Mouse (Mus musculus): ENCODE data around the gene Spdl1. TPM values are rescaled to one million over a fixed set of nuclear protein-coding genes. Genes with fewer than 3 reads are reported as not detected.
"Not testable (repeated sequence)": the region's sequence is repeated elsewhere in the genome, so short reads cannot be mapped to it uniquely, and the experiment has no call there.

Gene Spdl1
- total RNA-seq, 2 experiments from 2014 or later, result 2.6 to 3.5 TPM

DNA sequence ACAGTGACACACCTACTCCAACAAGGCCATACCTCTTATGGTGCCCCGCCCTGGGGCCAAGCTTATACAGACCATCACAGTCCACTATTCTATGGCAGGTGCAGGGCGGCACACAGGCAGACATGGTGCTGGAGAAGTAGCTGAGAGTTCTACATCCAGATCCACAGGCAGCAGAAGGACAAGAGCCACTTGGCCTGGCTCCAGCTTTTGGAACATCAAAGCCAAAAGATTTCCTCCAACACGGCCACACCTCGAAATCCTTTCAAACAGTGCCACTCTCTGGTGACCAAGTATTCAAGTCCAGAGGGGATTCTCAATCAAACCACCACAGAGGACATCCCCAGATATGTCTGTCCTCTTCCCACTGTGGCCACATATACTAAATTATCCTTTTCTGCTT lies 28.4 kb downstream of the Spdl1 start:
- not testable (repeated sequence) for DNase-seq

DNA sequence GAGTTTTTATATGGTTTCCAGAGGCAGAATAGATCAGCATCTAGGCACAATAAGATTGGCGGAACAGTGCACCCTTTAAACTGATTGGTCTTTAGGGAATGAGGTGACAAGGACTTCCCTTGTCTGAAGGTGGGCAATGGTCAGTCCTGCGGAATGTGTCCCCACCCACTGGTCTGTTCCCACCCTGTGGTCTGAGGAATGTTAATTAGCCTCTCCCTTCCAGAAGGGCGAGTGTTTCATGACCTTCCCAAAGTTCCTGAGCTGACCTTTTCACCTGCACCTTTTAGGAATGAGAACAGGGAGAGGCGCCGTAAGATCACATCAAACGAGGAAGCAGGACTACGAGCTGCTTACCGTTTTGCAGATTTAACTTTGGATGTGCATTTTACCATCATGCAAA lies 35.4 kb downstream of the Spdl1 start:
- DNase-seq, result not testable (repeated sequence)

DNA sequence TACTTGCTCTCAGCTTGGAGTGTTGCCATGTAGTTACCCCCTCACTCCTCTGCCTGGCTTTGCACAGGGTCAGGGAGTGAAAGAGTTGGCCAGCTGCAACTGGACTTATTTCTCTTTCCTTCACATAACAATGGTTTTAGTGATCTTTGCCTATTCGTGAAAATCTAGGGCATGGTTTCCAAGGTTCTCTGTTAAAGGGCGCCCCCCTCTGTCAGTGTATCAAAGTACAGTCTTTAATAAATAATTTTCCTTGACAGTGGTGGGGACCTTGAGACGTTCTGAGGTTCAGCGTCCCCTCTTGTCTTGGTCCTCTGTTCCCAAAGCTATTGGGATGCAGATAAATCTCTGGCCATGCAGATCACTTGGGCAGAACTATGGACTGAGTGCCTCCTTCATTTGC lies 37.3 kb downstream of the Spdl1 start:
- DNase-seq, result peak; percentile 4

DNA sequence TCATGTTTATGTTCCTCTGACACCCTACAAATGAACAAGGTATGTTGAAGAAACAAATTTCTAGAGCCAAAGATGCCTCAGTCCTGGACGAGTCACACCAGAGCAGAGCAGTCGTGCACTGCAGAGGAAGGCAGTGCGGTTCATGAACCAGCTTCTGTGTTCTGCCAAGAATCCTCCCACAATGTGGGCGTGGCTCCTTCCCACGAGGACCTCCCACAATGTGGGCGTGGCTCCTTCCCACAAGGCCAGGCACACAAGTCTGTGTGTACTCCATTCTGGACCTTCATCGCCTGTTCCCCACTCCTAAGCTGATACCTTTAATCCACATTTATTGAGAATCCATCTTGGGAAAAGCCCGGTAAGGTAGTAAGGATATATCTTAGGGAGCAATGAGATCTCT lies 41.6 kb downstream of the Spdl1 start:
- no peak for DNase-seq

DNA sequence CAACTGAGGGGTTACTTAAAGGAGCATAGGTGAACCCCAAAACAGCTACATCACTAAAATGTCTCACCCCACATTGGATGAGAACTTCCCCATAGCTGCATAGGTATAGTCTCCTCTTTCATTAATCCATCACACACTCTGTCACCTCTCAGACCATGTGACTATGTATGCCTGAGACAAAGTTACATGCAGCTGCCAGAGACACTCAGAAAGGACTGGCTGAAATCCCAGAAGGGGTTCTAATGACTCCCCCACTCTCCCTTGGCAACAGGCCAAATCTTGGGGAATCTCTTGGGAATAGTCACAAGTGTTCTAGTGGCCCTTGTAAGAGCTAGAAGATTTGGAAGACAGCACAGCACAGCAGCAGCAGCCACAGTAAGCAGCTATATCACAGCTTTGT lies 48.6 kb downstream of the Spdl1 start:
- no peak for DNase-seq

DNA sequence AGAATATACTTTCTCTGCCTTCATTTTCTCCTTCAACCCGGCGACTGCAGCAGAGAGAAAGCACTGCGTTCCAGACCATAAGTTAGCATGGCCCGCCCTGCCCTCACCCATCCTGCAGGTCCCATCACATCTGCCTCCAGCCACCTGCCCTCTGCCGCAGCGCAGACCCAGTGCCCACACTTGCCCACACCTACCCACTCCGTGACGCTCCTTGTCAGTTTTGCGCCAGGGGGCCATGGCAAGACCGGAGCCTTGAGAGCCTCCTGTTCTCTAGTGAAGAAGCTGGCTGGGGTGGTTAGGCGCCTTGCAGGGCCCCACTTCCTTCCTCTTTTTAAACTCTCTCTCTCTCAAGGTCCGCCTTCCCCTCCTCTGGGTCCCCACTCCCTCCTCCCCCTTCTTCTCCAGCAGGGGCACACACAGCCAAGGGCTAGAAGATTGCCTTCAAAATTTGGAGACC lies 49.8 kb downstream of the Spdl1 start, which contains the start of gene Dock2:
TSS of gene Dock2 (minus strand) at position 306 of the 457 bp plus-strand sequence.
- DNase-seq, result no peak

DNA sequence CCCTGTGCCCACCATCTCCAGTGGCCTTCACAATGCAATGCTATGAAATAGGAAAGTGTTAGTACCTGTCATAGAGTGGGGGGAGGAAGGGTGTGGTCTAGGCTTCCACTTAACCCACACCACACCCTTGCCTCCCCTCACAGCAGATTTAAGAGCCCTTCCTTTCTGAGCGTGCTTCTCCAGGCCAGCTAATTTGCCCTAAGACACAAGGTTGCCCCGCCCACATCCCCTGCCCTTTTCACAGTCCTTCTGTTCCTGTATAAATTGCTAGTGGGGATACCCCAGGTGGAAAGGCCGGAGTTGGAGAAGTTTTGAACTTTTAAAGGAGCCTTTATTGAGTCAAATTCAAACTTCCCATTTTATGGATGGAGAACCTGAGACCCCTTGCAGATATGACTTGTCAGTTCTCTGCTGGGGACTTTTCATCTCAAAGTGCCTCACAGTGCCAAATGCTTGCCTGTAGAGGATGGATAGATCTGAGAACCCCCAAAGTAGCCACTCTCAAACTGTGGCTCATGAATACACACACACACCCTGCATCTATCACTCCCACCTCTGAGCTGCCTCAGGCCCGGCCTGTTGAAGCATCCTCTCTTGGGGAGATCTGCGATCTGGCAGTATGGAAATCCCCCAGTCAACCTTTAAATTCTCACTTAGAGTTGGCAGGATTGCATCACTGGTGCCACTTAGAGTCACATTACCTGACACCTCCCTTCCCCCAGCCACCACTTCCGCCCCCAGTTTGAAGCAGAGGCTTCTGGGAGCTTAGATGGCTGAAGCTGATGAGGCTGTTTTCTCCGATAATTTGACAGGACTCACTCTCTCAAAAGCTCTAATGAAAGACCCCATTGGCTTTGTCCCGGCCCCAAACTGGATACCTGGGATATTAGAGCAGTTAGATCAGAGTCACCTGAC lies 50.7 kb downstream of the Spdl1 start:
- DNase-seq, result no peak

DNA sequence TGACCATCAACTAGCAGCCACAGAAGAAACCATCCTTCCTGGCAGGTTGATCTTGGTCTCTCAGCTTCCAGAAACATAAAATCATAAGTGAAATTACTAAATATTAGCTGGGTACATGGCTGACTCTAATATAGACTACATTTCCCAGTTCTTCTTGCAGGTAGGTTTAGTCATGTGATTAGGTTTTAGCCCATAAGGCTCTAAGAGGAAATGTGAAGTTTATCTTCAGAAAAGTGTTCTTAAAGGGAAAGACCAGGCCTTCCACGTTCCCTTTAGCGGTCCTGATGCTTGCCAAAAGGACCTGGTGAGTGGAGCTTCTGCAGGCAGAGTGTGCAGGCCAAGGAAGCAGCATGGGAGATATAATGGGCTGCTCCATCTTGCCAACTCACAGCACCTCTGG lies 52.7 kb downstream of the Spdl1 start:
- DNase-seq, result no peak

DNA sequence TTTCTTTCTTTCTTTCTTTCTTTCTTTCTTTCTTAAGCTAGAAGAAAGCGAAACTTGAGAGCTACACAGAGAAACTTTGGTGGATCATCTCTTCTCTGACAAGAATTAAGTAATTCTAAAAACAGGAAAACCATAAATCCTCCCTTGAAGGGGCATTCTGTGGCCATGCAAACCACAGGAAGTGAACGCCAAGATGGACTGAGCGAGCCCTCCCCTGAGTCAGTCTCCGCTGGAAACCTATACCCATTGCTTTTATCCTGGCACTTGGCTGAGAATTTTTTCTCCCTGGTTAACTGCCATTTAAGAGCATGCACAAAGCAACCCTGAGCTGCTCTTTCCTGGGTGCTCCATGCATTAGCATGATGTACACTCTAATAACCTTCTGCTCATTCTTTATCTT lies 53.5 kb downstream of the Spdl1 start:
- DNase-seq, result no peak

DNA sequence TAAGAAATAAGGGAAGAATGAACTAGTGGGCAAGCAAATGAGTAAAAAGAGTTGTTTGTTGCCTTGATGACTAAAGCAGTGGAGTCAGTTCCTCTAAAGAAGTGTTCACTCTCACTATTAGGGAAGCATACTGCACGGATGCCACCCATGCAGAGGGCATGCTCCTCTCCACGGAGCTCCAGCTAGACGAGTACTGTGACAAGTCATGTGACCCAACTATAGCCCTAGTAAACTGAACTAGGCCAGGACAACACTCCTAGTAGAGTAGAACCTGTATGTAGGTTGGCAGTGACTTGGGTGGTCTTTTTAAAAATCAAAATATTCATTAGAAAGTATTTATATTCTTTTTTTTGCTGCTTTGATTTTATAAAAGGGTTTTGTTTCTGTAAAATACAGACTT lies 55.1 kb downstream of the Spdl1 start:
- DNase-seq, result no peak

DNA sequence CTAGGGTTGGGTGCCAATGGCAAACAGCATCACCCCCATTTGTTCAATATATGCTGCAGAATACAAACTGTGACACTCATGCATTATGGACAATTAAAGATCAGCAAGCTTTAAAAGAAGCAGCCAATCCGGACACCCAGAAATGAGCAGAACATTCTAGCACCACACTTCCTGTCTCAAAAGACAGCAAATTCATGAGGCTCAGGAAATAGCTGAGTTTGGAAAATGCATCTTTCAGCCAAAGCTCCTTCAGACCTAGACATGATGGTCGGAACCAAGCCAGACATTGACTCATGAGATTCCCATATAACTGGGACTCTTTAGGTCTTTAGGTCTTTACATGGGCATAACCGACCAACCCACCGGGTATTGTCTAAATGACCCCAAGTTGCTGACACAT lies 55.9 kb downstream of the Spdl1 start:
- DNase-seq, result no peak

DNA sequence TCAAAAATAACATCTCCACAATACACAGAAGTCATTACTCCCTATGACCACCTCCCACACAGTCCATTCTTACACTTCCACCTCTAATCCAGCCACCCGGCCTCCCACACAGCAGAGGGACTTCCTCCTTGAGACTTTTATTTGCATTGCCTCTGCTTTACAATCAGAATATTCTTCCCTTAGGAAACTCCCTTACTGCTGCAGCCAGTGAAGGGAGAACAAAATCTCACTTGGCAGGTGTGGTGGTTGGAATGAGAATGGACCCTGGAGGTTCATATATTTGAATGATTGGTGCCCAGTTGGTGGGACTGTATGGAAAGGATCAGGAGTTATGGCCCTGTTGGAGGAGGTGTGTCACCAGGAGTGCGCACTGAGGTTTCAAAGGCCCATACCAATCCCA lies 57.4 kb downstream of the Spdl1 start:
- DNase-seq, result no peak

DNA sequence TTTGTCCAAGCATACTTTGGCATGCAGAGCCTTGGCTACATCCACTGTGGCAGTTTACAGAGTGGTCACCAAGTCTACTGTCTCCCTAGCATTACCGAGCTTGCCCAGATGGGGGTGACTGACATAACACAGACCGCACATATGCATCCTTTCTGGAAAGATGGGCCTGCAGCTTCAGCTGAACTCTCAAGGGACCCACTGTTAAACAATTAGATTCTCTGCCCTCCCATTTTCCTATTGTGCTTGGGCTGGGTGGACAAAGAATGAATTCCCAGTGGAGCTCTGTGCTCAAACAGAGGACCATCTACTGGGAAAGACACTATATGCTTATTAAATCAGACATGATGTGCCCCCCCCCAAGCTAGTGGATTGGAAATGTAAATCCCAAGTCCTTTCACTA lies 58.8 kb downstream of the Spdl1 start:
- no peak for DNase-seq

DNA sequence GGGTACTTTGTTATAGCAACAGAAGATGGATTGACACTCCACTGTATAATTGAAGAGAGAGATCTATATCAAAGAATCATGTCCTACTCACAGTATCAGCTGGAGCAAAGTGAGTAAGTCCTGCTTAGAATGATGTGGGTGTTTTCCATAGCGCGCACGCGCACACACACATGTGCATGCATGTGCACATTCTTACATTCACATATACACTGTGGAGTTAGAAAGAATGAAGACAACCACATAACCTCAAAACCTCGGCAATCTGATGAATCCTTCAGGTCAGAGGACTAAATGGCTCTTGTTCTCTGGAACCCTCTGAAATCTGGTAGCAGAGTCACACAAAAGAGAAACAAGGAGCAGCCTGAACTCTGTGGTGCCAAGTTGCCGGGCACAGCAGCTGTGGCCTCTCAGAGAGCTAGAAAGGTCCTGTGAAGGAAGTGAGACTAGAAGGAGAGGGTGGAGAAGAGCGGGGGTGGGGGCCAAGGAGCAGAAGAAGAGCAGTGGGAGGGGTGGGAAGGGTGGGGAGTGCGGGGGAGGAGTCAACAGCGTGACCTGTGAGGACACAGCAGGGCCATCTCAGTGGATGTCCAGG lies 60.0 kb downstream of the Spdl1 start:
- no peak for DNase-seq

DNA sequence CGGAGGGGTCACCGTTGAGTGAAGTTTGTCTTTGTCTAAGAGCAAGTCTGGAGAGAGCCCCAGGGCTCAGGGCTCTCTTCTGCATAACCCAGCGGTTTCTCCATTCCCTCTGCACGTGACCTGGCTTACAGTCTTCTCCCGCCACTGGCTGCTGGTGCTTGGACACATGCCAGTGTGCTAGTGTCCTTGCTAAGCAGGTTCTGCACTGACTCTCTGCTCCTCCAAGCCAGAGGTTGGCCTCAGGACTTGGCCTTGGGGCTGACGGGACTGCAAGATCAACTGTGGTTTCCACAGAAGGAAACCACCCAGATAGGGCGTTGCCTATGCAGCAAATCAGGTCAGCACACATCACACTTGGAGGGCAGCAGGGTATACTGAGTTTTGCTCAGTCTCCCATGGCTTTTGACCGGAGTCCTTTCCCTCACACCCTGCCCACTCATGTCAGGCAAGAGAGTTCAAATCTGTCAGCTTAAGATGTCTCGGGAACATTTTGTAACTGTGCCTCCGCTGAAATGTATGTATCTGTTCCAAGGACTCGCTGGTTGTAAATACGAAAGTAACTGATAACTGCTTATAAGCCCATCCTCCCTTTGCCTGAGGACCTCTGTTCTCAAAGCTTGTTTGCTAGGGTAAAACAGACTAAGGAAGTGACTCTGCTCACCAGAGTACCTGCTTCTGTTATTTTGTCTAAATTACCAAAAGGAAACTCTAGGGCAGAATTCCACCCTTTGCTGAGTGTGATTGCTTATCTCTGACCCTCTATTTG lies 62.0 kb downstream of the Spdl1 start:
- DNase-seq, result peak; percentile 14

DNA sequence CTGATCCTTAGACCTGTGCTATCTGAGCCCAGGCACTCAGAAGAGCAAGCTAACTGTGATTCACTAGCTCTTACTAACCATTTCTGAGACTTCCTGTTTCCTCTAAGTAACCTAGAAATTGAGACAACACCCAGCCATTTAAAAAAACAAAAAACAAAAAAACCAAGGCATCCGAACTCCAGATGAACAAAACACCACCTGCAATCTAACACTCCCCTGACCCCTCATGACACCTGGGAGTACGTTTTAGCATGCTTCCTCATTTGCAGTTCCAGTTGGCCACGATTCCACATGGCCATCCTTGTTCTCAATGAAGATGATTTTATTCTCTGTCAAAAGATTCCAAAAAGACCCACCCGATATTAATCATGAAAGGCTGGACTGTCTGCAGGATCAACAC lies 62.8 kb downstream of the Spdl1 start:
- no peak for DNase-seq

DNA sequence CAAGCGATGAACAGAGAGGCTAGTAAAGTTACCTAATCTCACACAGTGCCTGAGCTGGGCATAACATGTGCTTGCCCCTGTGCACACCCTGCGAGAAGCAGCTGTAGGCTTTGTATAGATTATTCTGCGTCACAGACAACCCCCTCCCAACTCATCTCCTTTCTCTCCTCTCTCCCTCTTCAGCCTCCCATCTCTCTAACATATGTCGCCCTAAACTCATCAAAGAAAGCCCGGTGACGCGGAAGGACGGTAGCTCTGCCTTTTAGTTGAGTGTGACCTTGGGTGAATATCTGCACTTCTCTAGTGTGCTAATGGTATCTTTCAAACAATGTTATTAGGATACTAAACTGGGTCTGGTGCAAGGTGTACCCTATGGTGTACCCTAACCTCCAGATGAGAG lies 63.5 kb downstream of the Spdl1 start:
- no peak for DNase-seq

DNA sequence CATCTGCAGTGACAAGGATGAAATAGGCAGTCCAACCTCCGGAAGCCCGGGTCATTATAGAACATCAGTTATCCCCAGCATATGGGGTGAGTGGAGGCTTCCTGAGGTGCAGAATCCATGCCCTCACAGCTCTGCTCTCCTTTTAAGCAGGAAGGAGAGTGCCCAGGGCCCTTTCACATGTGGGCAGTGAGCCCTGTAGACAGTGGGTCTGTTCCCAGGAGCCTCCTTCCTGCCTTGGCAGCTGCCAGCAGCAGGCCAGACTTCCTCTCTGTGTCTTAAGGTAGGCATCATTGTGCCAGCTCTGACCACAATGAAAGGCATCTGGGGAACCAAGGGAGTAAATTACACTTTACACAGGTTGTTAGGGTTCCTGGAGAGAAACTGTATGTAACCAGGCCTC lies 64.0 kb downstream of the Spdl1 start:
- no peak for DNase-seq

DNA sequence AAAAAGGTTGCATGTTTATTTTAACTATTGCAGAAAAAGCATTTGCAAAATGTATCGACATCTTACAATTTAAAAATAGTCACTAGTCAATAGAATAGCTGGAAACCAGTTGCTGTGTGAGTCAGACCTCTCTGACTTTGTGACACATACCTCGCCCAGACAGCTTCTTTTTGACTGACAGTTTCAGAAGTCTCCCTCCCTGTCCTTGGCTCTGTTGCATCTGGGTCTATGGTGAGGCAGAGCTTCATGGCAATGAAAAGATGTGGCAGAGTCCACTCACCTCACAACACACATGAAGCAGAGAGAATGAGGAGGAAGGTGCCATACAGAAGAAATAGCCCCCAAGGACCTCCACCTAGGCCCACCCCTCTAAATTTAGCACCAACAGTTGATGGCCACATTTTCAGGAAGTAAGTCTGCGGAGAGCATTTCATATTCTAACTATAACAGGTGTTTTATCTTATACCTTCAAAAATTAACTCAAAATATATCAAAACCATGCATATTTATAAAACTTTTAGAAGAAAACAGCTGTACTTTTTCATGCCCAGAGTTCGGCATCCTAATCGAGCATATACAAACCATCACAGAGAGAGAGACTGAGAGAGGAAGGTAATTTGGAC lies 69.6 kb downstream of the Spdl1 start:
- no peak for DNase-seq

DNA sequence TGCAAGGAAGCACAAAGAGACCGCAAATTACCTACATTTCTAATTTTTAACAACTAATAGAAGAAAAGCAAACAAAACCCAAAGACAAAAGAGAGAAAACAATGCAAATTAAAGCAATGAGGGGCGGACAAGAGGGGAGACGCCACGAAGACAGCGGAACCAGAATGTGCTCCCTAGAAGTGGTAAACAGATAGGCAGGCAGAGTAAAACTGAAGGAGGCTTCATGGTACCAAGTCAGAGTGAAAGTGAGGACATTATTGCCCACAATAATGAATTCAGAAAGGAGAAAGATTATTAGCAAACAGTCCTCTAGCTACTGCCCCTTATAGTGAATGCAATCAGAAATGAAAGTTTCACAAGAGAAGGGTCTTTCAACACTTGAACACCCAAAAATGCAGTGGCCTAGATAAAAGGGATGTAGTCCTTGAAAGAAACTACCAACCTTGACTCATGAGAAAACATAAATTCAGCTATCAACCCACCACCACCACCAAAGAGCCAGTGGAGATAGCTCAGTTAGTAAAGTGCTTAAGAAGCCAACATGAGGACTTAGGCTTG lies 70.8 kb downstream of the Spdl1 start:
- DNase-seq, result no peak

DNA sequence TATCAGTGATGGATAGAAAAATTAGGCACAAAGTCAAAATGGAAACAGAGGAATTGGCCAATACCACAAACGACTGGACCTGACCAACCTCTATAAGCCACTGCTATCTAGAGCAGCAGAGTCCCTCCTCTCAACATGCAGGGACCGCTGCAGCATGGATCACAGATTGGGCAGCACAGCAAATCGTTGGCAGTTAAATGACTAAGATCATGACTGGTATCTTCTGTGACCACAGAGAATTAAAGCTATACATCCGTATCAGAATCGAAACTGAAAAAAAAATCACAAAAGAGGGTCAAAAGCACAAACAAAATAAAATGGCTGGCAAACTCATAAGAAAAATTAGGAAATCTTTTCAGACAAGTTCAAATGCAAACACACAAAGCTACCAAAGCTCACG lies 71.3 kb downstream of the Spdl1 start:
- no peak for DNase-seq

DNA sequence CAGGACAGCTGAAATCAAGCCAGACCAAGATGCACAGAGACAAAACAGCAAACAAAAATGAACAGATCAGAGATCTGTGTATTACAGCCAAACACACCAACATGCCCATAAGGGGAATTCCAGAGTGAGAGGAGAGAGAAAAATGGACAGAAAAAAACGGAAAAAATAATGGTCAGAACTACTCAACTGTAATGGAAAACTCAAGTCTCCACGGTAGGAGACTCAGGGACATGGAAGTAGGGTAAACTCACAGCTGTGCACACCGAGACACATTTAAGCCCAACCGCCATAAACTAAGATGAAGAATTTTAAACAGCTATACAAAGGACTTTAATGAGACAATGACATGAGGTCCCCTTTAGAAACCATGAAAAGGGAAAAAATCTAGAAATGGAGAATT lies 73.9 kb downstream of the Spdl1 start:
- no peak for DNase-seq
